Mouse (Mus musculus): ENCODE data around the gene Ensa. TPM values are rescaled to one million over a fixed set of nuclear protein-coding genes. Genes with fewer than 3 reads are reported as not detected.

Gene Ensa
- polyA plus RNA-seq, 1 experiment from 2014 or later: 118 TPM

- peak overlapping the region; percentile 99 for H3K27ac ChIP-seq (ENCODE audit: low read depth, low read length)
- H3K4me1 ChIP-seq (ENCODE audit: control insufficient read depth, insufficient read depth, low read depth, low read length): peaks cover 34% of the 10 kb centered on the region
- H3K4me2 ChIP-seq (ENCODE audit: low read length): peak overlapping the region; percentile 94
- H3K36me3 ChIP-seq (ENCODE audit: control insufficient read depth, insufficient read depth, low read length): peaks cover 3% of the 10 kb centered on the region; the same call in 1 of the 2 replicates
- H3K27me3 ChIP-seq (replicated peaks; ENCODE audit: control insufficient read depth, insufficient read depth, low read length): no peaks in the 10 kb centered on the region
- under 1% methylated on average over 95 of the region's 113 CpGs for WGBS
- H3K4me3 ChIP-seq (ENCODE audit: low read length): peak overlapping the region; percentile 57
- no peaks in the 10 kb centered on the region for H3K9me3 ChIP-seq (ENCODE audit: control insufficient read depth, low read length)
- H3K9ac ChIP-seq (ENCODE audit: low read depth, low read length): peak overlapping the region; percentile 84
- peak; percentile 83 for ATAC-seq
These were observed 34.3 kb downstream of the Ensa start for GRCm38 (mm10) chr3:95658868-95659712.

- Histone ChIP-seq H3K9ac (ENCODE audit: low read depth, low read length) (peak overlapping the region; percentile 84), H3K27me3 (replicated peaks; ENCODE audit: control insufficient read depth, insufficient read depth, low read length) (no peaks in the 10 kb centered on the region), H3K4me2 (ENCODE audit: low read length) (peak overlapping the region; percentile 94), H3K9me3 (ENCODE audit: control insufficient read depth, low read length) (no peaks in the 10 kb centered on the region), H3K27ac (ENCODE audit: low read depth, low read length) (peak overlapping the region; percentile 99), H3K4me3 (ENCODE audit: low read length) (peak overlapping the region; percentile 57), H3K36me3 (ENCODE audit: control insufficient read depth, insufficient read depth, low read length) (peaks cover 5% of the 10 kb centered on the region; the same call in 1 of the 2 replicates), H3K4me1 (ENCODE audit: control insufficient read depth, insufficient read depth, low read depth, low read length) (peaks cover 34% of the 10 kb centered on the region)
- no peak for ATAC-seq
- 3% methylated on average over 8 of the region's 8 CpGs for WGBS
These were observed 35.2 kb downstream of the Ensa start for GRCm38 (mm10) chr3:95659948-95660347.

- Histone ChIP-seq H3K4me2 (ENCODE audit: low read length) (peak overlapping the region; percentile 94), H3K27ac (ENCODE audit: low read depth, low read length) (no peak overlapping the region), H3K9me3 (ENCODE audit: control insufficient read depth, low read length) (no peaks in the 10 kb centered on the region), H3K36me3 (ENCODE audit: control insufficient read depth, insufficient read depth, low read length) (peaks cover 5% of the 10 kb centered on the region; the same call in 1 of the 2 replicates), H3K9ac (ENCODE audit: low read depth, low read length) (peak overlapping the region; percentile 84), H3K4me1 (ENCODE audit: control insufficient read depth, insufficient read depth, low read depth, low read length) (peaks cover 34% of the 10 kb centered on the region), H3K4me3 (ENCODE audit: low read length) (peak overlapping the region; percentile 57), H3K27me3 (replicated peaks; ENCODE audit: control insufficient read depth, insufficient read depth, low read length) (no peaks in the 10 kb centered on the region)
- no peak for ATAC-seq
- WGBS: 49% methylated on average over 2 of the region's 2 CpGs
These were observed 36.1 kb downstream of the Ensa start for GRCm38 (mm10) chr3:95660788-95661478.

GRCm38 (mm10) chr3:95661945-95662715, 37.3 kb downstream of the Ensa start:
- Histone ChIP-seq H3K9me3 (ENCODE audit: control insufficient read depth, low read length) (no peaks in the 10 kb centered on the region), H3K9ac (ENCODE audit: low read depth, low read length) (no peak overlapping the region), H3K36me3 (ENCODE audit: control insufficient read depth, insufficient read depth, low read length) (peaks cover 5% of the 10 kb centered on the region; the same call in 1 of the 2 replicates), H3K4me1 (ENCODE audit: control insufficient read depth, insufficient read depth, low read depth, low read length) (peaks cover 34% of the 10 kb centered on the region), H3K27me3 (replicated peaks; ENCODE audit: control insufficient read depth, insufficient read depth, low read length) (no peaks in the 10 kb centered on the region), H3K27ac (ENCODE audit: low read depth, low read length) (no peak overlapping the region), H3K4me2 (ENCODE audit: low read length) (peak overlapping the region; percentile 27), H3K4me3 (ENCODE audit: low read length) (no peak overlapping the region; the same call in 1 of the 2 replicates)
- WGBS: 61% methylated on average over 7 of the region's 7 CpGs
- ATAC-seq: no peak

GRCm38 (mm10) chr3:95662724-95663449, 38.1 kb downstream of the Ensa start:
- Histone ChIP-seq H3K27ac (ENCODE audit: low read depth, low read length) (no peak overlapping the region), H3K4me1 (ENCODE audit: control insufficient read depth, insufficient read depth, low read depth, low read length) (peaks cover 37% of the 10 kb centered on the region), H3K27me3 (replicated peaks; ENCODE audit: control insufficient read depth, insufficient read depth, low read length) (no peaks in the 10 kb centered on the region), H3K9me3 (ENCODE audit: control insufficient read depth, low read length) (no peaks in the 10 kb centered on the region), H3K4me2 (ENCODE audit: low read length) (0 out of 2 replicates have a peak overlapping the region, but pooled peaks have one; percentile 10), H3K9ac (ENCODE audit: low read depth, low read length) (no peak overlapping the region), H3K36me3 (ENCODE audit: control insufficient read depth, insufficient read depth, low read length) (peaks cover 5% of the 10 kb centered on the region; the same call in 1 of the 2 replicates), H3K4me3 (ENCODE audit: low read length) (no peak overlapping the region; the same call in 1 of the 2 replicates)
- ATAC-seq: no peak
- WGBS: 84% methylated on average over 7 of the region's 7 CpGs

- Histone ChIP-seq H3K27ac (ENCODE audit: low read depth, low read length) (no peak overlapping the region), H3K27me3 (replicated peaks; ENCODE audit: control insufficient read depth, insufficient read depth, low read length) (no peaks in the 10 kb centered on the region), H3K9me3 (ENCODE audit: control insufficient read depth, low read length) (no peaks in the 10 kb centered on the region), H3K4me3 (ENCODE audit: low read length) (no peak overlapping the region), H3K4me1 (ENCODE audit: control insufficient read depth, insufficient read depth, low read depth, low read length) (peaks cover 38% of the 10 kb centered on the region), H3K36me3 (ENCODE audit: control insufficient read depth, insufficient read depth, low read length) (peaks cover 5% of the 10 kb centered on the region; the same call in 1 of the 2 replicates), H3K4me2 (ENCODE audit: low read length) (no peak overlapping the region), H3K9ac (ENCODE audit: low read depth, low read length) (no peak overlapping the region)
- 87% methylated on average over 2 of the region's 2 CpGs for WGBS
- ATAC-seq: no peak
These were observed 38.7 kb downstream of the Ensa start for GRCm38 (mm10) chr3:95663486-95663885.

GRCm38 (mm10) chr3:95663969-95664608, 39.3 kb downstream of the Ensa start:
- Histone ChIP-seq H3K4me3 (ENCODE audit: low read length) (no peak overlapping the region), H3K36me3 (ENCODE audit: control insufficient read depth, insufficient read depth, low read length) (peaks cover 5% of the 10 kb centered on the region; the same call in 1 of the 2 replicates), H3K4me2 (ENCODE audit: low read length) (no peak overlapping the region), H3K27ac (ENCODE audit: low read depth, low read length) (no peak overlapping the region), H3K9ac (ENCODE audit: low read depth, low read length) (no peak overlapping the region), H3K4me1 (ENCODE audit: control insufficient read depth, insufficient read depth, low read depth, low read length) (peaks cover 40% of the 10 kb centered on the region), H3K27me3 (replicated peaks; ENCODE audit: control insufficient read depth, insufficient read depth, low read length) (no peaks in the 10 kb centered on the region), H3K9me3 (ENCODE audit: control insufficient read depth, low read length) (no peaks in the 10 kb centered on the region)
- WGBS: 96% methylated on average over 3 of the region's 3 CpGs
- no peak for ATAC-seq

- Histone ChIP-seq H3K9ac (ENCODE audit: low read depth, low read length) (no peak overlapping the region), H3K36me3 (ENCODE audit: control insufficient read depth, insufficient read depth, low read length) (peaks cover 7% of the 10 kb centered on the region; the same call in 1 of the 2 replicates), H3K4me1 (ENCODE audit: control insufficient read depth, insufficient read depth, low read depth, low read length) (peaks cover 40% of the 10 kb centered on the region), H3K27ac (ENCODE audit: low read depth, low read length) (no peak overlapping the region), H3K4me2 (ENCODE audit: low read length) (no peak overlapping the region), H3K4me3 (ENCODE audit: low read length) (no peak overlapping the region), H3K27me3 (replicated peaks; ENCODE audit: control insufficient read depth, insufficient read depth, low read length) (no peaks in the 10 kb centered on the region), H3K9me3 (ENCODE audit: control insufficient read depth, low read length) (no peaks in the 10 kb centered on the region)
- no peak for ATAC-seq
- 92% methylated on average over 4 of the region's 4 CpGs for WGBS
These were observed 40.2 kb downstream of the Ensa start for GRCm38 (mm10) chr3:95664940-95665352.
